17 mouse cellular contexts compared by ENCODE assay signal in genomic region chr7:117911062-117911461, GRCm38 (mm10).
DNase-seq lines count a peak whose midpoint lies in the region; ATAC-seq lines count a peak whose summit lies in the region.
"Had no signal": no experiment of that assay in that cellular context is flagged by ENCODE, and none has a peak within 500 bp of the region (broad histone marks: within the 10 kb centered on the region; RNA-seq: fewer than 3 reads in every experiment).

No protein-coding gene starts in this region.

- DNase-seq in frontal cortex, postnatal 25 days (ENCODE audit: low spot score in 2 of 2), result no peak
- DNase-seq in heart, adult 11 months, result peak; percentile 48
- no peak for DNase-seq in heart, postnatal 25 days (ENCODE audit: low spot score)
- DNase-seq: adrenal gland, adult 2 months; adrenal gland, adult 8-10 months; adrenal gland, postnatal 10 days; adrenal gland, postnatal 14 days; adrenal gland, postnatal 25 days; adrenal gland, postnatal 36 days; B cell, adult 2 months; cerebellum, adult 11 months; cerebellum, adult 11-12 months; cerebellum, adult 18-20 months had no signal

- intact Hi-C loops in heart, postnatal 25 days (cut with DNase I), result no loop called here

- peak; percentile 62 for ATAC-seq in frontal cortex, adult (ENCODE audit: low TSS enrichment)
- ATAC-seq: activated CD4-positive, CD25-positive, alpha-beta regulatory T cell, adult 4 months; CD4-positive, CD25-positive, alpha-beta regulatory T cell, adult 4 months; Patski had no signal
